Mouse (Mus musculus) bone marrow macrophage, adult 2 months (primary cell): ENCODE measurements around the gene Jph4.

Source experiments
- CTCF ChIP-seq: IDR thresholded peaks from 2 replicates; pipeline ENCODE4 v1.5.1; 2012; ENCODE audit warnings: low read depth, mild to moderate bottlenecking, low read length, moderate library complexity
- POLR2A ChIP-seq: IDR thresholded peaks from 2 replicates; pipeline ENCODE4 v1.6.1; 2012; ENCODE audit warnings: mild to moderate bottlenecking, low read depth, low read length, borderline replicate concordance

DNA sequence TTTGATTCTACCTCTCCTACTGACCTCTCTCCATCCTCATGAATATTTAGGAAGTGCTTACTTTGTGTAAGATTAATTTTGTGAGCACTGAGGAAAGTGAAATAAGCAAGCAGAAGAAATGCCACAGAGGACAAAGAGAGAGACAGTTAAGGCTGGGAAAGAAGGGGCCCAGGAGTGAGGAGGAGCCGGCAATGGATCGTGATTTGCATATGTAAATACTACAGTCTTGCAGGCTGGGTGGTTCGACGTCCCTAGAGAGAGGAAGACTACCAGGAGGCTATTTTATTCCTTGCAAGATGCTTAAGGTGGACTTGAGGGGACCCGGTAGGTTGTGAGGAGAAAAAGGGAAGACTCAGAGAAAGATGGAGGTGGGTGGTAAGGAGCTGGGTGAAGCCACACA, 35.6 kb downstream of the Jph4 start:
- TF ChIP-seq POLR2A (no peak), CTCF (no peak)
